Mouse (Mus musculus): ENCODE measurements around the gene Atg101. TPM values are rescaled to one million over a fixed set of nuclear protein-coding genes. Genes with fewer than 3 reads are reported as not detected.

Atg101 gene
- polyA plus RNA-seq, 1 experiment from 2014 or later = 49.3 TPM

GRCm38 (mm10) chr15:101271513-101271912 lies 12.6 kb upstream of the Atg101 start:
- H3K27ac ChIP-seq (replicated peaks) = no peak overlapping the region
- DNase-seq (ENCODE audit: low spot score) = no peak
- WGBS = 88% methylated on average over 15 of the region's 15 CpGs
- TF ChIP-seq CTCF (IDR thresholded peaks at IDR 0.05; ENCODE audit: low read depth) (no peak), EP300 (optimal IDR thresholded peaks at IDR 0.05) (no peak)
- no peak overlapping the region for H3K9ac ChIP-seq (ENCODE audit: low read length)
- no peak for ATAC-seq (ENCODE audit: low FRiP score, low TSS enrichment)
- peaks cover 24% of the 10 kb centered on the region for H3K36me3 ChIP-seq (ENCODE audit: control insufficient read depth, insufficient read depth, low read length)
- no peaks in the 10 kb centered on the region for H3K27me3 ChIP-seq (ENCODE audit: control insufficient read depth, insufficient read depth, low read length)
- no peak overlapping the region for H3K4me3 ChIP-seq (ENCODE audit: low read depth, low read length)
- H3K4me1 ChIP-seq (replicated peaks; ENCODE audit: control insufficient read depth, insufficient read depth) = peaks cover 2% of the 10 kb centered on the region; the same call in 1 of the 2 replicates
- no peaks in the 10 kb centered on the region for H3K9me3 ChIP-seq (ENCODE audit: control insufficient read depth, low read length)
- H3K4me2 ChIP-seq (replicated peaks; ENCODE audit: low read depth) = no peak overlapping the region

GRCm38 (mm10) chr15:101274380-101274779 lies 9.7 kb upstream of the Atg101 start:
- H3K9me3 ChIP-seq (ENCODE audit: control insufficient read depth, low read length) = no peaks in the 10 kb centered on the region
- peaks cover 24% of the 10 kb centered on the region for H3K36me3 ChIP-seq (ENCODE audit: control insufficient read depth, insufficient read depth, low read length)
- H3K4me1 ChIP-seq (replicated peaks; ENCODE audit: control insufficient read depth, insufficient read depth) = no peaks in the 10 kb centered on the region; the same call in none of the 2 replicates
- H3K4me2 ChIP-seq (replicated peaks; ENCODE audit: low read depth) = no peak overlapping the region
- H3K27me3 ChIP-seq (ENCODE audit: control insufficient read depth, insufficient read depth, low read length) = no peaks in the 10 kb centered on the region
- TF ChIP-seq EP300 (optimal IDR thresholded peaks at IDR 0.05) (no peak), CTCF (IDR thresholded peaks at IDR 0.05; ENCODE audit: low read depth) (no peak)
- no peak overlapping the region for H3K9ac ChIP-seq (ENCODE audit: low read length)
- no peak overlapping the region for H3K4me3 ChIP-seq (ENCODE audit: low read depth, low read length)
- ATAC-seq (ENCODE audit: low FRiP score, low TSS enrichment) (no peak), DNase-seq (ENCODE audit: low spot score) (no peak)
- H3K27ac ChIP-seq (replicated peaks) = no peak overlapping the region
- WGBS = 29% methylated on average over 6 of the region's 6 CpGs

GRCm38 (mm10) chr15:101277351-101277899 lies 6.6 kb upstream of the Atg101 start:
- H3K9ac ChIP-seq (ENCODE audit: low read length) = no peak overlapping the region
- DNase-seq (ENCODE audit: low spot score) (peak; percentile 39), ATAC-seq (ENCODE audit: low FRiP score, low TSS enrichment) (peak; percentile 17; the same call in 1 of the 2 replicates)
- H3K27ac ChIP-seq (replicated peaks) = no peak overlapping the region
- 40% methylated on average over 11 of the region's 11 CpGs for WGBS
- H3K9me3 ChIP-seq (ENCODE audit: control insufficient read depth, low read length) = no peaks in the 10 kb centered on the region
- H3K36me3 ChIP-seq (ENCODE audit: control insufficient read depth, insufficient read depth, low read length) = peaks cover 13% of the 10 kb centered on the region
- H3K27me3 ChIP-seq (ENCODE audit: control insufficient read depth, insufficient read depth, low read length) = no peaks in the 10 kb centered on the region
- H3K4me1 ChIP-seq (replicated peaks; ENCODE audit: control insufficient read depth, insufficient read depth) = no peaks in the 10 kb centered on the region; the same call in none of the 2 replicates
- H3K4me2 ChIP-seq (replicated peaks; ENCODE audit: low read depth) = no peak overlapping the region
- TF ChIP-seq EP300 (optimal IDR thresholded peaks at IDR 0.05) = no peak
- TF ChIP-seq CTCF (IDR thresholded peaks at IDR 0.05; ENCODE audit: low read depth) = no peak
- H3K4me3 ChIP-seq (ENCODE audit: low read depth, low read length) = no peak overlapping the region

GRCm38 (mm10) chr15:101278589-101278988 lies 5.5 kb upstream of the Atg101 start:
- no peak overlapping the region; the same call in 1 of the 2 replicates for H3K27ac ChIP-seq (replicated peaks)
- no peaks in the 10 kb centered on the region for H3K9me3 ChIP-seq (ENCODE audit: control insufficient read depth, low read length)
- DNase-seq (ENCODE audit: low spot score) = no peak
- no peaks in the 10 kb centered on the region for H3K27me3 ChIP-seq (ENCODE audit: control insufficient read depth, insufficient read depth, low read length)
- H3K4me3 ChIP-seq (ENCODE audit: low read depth, low read length) = no peak overlapping the region
- H3K36me3 ChIP-seq (ENCODE audit: control insufficient read depth, insufficient read depth, low read length) = peaks cover 6% of the 10 kb centered on the region
- WGBS = 37% methylated on average over 5 of the region's 5 CpGs
- TF ChIP-seq EP300 (optimal IDR thresholded peaks at IDR 0.05) (no peak), CTCF (IDR thresholded peaks at IDR 0.05; ENCODE audit: low read depth) (no peak)
- H3K4me2 ChIP-seq (replicated peaks; ENCODE audit: low read depth) = no peak overlapping the region
- no peak for ATAC-seq (ENCODE audit: low FRiP score, low TSS enrichment)
- H3K4me1 ChIP-seq (replicated peaks; ENCODE audit: control insufficient read depth, insufficient read depth) = no peaks in the 10 kb centered on the region; the same call in none of the 2 replicates
- H3K9ac ChIP-seq (ENCODE audit: low read length) = peak overlapping the region; percentile 35

- Histone ChIP-seq H3K36me3 (ENCODE audit: control insufficient read depth, insufficient read depth, low read length) (peaks cover 2% of the 10 kb centered on the region; the same call in 1 of the 2 replicates), H3K9ac (ENCODE audit: low read length) (0 out of 2 replicates have a peak overlapping the region, but pooled peaks have one; percentile 13), H3K27ac (replicated peaks) (no peak overlapping the region), H3K4me3 (ENCODE audit: low read depth, low read length) (no peak overlapping the region), H3K4me2 (replicated peaks; ENCODE audit: low read depth) (no peak overlapping the region), H3K27me3 (ENCODE audit: control insufficient read depth, insufficient read depth, low read length) (no peaks in the 10 kb centered on the region), H3K9me3 (ENCODE audit: control insufficient read depth, low read length) (no peaks in the 10 kb centered on the region), H3K4me1 (replicated peaks; ENCODE audit: control insufficient read depth, insufficient read depth) (no peaks in the 10 kb centered on the region; the same call in none of the 2 replicates)
- DNase-seq (ENCODE audit: low spot score) = no peak
- TF ChIP-seq CTCF (IDR thresholded peaks at IDR 0.05; ENCODE audit: low read depth) (no peak), EP300 (optimal IDR thresholded peaks at IDR 0.05) (no peak)
- ATAC-seq (ENCODE audit: low FRiP score, low TSS enrichment) = no peak
- 53% methylated on average over 12 of the region's 12 CpGs for WGBS
Observed at GRCm38 (mm10) chr15:101279430-101279999, 4.6 kb upstream of the Atg101 start.

GRCm38 (mm10) chr15:101282471-101282870 lies 1.6 kb upstream of the Atg101 start:
- Histone ChIP-seq H3K9ac (ENCODE audit: low read length) (no peak overlapping the region), H3K9me3 (ENCODE audit: control insufficient read depth, low read length) (no peaks in the 10 kb centered on the region), H3K27ac (replicated peaks) (no peak overlapping the region), H3K4me3 (ENCODE audit: low read depth, low read length) (no peak overlapping the region), H3K4me2 (replicated peaks; ENCODE audit: low read depth) (no peak overlapping the region), H3K4me1 (replicated peaks; ENCODE audit: control insufficient read depth, insufficient read depth) (peaks cover 6% of the 10 kb centered on the region), H3K36me3 (ENCODE audit: control insufficient read depth, insufficient read depth, low read length) (no peaks in the 10 kb centered on the region), H3K27me3 (ENCODE audit: control insufficient read depth, insufficient read depth, low read length) (no peaks in the 10 kb centered on the region)
- TF ChIP-seq CTCF (IDR thresholded peaks at IDR 0.05; ENCODE audit: low read depth) = no peak
- no peak for TF ChIP-seq EP300 (optimal IDR thresholded peaks at IDR 0.05)
- WGBS = 74% methylated on average over 5 of the region's 5 CpGs
- ATAC-seq (ENCODE audit: low FRiP score, low TSS enrichment) (no peak), DNase-seq (ENCODE audit: low spot score) (no peak)
